Mouse (Mus musculus): ENCODE data around the gene Kat6b.

The Kat6b gene

GRCm38 (mm10) chr14:21561396-21562065 lies 80.3 kb downstream of the Kat6b start:
- DNase-seq: no peak

DNA sequence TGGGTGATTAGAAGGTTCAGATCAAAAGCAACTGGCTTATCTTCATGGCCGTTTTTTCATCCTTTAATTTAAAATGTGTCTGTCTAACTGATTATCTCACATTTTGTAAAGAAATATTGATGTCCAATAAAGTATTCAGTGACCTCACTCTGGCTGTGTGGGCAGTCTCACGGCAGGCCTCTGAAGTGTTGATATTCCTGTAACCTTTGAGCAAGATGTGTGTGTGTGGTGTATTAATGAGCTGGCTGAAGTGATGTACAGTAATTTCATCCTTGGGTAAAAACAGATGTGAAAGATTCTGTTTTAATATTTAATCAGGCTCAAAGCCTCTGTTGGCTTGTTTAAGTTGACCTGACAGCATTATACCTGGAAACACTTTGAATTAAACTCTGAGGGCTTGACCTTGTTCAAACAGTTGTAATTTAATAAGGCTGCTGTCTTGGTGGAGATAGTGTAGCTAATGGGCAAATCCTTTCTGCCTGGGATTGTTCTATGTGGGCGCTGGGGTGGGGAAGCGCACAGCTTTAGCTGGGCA lies 82.4 kb downstream of the Kat6b start:
- DNase-seq: no peak

DNA sequence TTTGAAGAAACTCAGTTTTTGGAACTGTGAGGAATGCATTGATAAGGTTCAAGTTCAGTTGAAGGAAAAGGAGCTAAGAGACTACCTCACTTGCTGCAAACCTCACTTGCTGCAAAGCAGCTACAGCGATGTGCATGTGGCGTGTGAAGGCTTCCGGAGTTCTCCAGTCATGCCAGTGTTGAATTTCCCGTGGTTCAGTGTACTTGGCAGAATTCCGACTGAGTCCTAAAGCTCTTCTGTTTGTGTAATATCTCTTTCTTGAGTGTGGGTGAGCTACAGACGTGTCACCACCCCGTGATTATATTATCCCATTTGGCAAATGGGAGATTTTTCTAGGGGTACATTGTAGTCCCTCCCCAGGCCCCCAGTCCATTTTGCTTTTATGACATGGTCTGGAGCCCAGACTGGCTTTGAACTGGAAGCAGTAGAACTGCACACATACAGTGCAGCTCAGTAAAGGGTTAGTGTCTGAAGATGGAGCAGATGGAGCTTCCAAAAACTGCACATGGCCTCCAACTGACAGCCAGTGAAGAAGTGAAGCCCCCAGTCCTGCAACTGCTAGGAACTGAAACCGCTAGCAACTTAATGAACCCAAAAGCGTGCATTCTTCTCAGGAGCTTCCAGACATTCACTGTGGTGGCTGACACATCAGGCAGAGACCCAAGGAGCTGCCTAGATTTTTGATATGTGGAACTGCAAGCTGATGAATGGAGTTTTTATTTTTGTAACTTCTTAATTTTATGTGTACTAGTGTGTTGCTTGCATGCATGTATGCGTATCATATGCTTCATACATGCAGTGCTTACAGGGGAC lies 84.5 kb downstream of the Kat6b start:
- no peak for DNase-seq

DNA sequence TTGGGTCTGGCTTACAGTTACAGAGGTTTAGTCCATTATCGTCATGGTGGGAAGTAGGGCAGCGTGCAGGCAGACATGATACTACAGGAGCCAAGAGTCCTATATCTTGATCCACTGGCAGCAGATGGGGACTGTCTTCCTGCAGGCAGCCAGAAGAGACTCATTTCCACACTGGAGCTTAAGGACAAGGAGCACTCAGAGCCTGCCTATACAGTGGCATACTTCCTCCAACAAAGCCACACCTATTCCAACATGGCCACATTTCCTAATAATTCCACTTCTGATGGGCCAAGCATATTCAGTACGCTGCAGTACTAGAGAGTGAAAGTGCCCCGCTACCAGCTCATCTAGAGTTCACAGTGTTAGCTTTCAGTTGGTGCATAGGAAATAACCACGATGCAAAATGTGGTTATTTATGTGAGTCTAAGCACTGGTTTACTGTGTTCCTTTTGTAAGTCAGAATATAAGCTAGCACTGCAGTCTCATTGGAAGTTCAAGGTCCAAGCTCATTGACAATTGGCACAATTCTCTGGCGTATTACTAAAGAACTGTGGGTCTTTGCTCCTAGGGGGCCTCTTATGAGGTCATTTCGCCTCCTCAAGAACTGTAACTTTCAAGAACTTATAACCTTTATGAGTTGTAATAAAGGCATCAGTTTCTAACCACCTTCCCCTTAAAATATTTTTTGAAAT lies 86.2 kb downstream of the Kat6b start:
- no peak for DNase-seq

- no peak for DNase-seq
Measured at GRCm38 (mm10) chr14:21568821-21569220, 87.6 kb downstream of the Kat6b start.

GRCm38 (mm10) chr14:21574686-21575309 lies 93.6 kb downstream of the Kat6b start:
- no peak for DNase-seq

DNA sequence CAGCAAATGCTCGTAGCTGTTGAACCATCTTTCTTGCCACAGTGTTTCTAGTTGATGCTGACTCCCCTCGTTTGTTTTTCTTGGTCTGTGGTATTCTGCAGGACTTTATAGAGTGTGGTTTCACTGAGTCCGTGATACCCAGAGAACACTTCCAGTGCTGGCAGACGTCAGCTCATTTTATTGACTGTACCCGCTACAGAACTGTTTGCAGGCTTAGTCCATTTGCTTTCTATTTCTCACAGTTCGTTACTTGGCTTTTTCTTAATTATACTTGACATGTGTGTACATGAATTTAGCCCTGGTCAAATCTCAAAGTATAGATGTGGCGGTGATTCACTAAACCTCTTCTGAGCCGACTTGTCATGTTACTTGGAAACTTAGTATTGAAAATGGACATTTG lies 95.6 kb downstream of the Kat6b start:
- DNase-seq: no peak

GRCm38 (mm10) chr14:21581198-21581597 lies 100.0 kb downstream of the Kat6b start:
- no peak for DNase-seq

DNA sequence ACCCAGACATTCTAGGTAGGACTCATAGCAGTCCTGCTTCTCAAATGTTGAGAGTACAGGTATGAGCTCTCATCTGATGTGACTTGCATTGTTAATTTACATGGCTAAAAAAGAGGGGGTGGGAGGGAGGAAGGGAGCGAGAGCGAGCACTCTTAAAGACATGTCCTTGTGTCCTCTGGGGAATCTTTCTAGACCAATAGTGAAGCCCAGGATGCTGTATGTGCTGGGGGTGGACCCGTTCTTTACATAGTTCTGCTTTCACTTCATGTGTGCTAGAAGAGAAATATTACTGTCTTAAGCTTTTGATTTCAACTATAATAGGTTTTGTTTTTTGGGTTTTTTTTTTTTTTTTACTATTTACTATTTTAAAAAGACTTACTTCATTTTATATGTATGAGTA lies 101.1 kb downstream of the Kat6b start:
- no peak for DNase-seq

GRCm38 (mm10) chr14:21583051-21583450 lies 101.8 kb downstream of the Kat6b start:
- DNase-seq: no peak

DNA sequence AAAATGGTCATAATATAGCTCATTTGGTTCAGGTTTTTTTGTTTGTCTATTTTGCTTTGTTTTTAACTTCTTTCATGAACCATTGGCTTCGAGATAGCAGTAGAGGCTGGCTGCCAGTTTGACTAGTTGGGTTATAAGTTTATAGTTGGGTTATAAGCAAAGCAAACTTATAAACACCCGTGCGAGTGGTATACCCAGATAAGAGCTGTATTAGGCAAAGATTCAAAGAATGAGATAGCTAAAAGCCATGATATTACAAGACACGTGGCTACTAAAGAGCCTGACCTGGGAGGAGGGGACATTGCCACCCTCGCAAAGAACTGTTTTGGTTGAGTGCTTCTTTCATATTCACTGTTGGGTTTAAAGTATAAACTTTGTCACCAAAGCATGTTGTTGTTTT lies 102.6 kb downstream of the Kat6b start:
- no peak for DNase-seq

- DNase-seq: peak; percentile 21
Measured at GRCm38 (mm10) chr14:21584468-21585135, 103.4 kb downstream of the Kat6b start.

DNA sequence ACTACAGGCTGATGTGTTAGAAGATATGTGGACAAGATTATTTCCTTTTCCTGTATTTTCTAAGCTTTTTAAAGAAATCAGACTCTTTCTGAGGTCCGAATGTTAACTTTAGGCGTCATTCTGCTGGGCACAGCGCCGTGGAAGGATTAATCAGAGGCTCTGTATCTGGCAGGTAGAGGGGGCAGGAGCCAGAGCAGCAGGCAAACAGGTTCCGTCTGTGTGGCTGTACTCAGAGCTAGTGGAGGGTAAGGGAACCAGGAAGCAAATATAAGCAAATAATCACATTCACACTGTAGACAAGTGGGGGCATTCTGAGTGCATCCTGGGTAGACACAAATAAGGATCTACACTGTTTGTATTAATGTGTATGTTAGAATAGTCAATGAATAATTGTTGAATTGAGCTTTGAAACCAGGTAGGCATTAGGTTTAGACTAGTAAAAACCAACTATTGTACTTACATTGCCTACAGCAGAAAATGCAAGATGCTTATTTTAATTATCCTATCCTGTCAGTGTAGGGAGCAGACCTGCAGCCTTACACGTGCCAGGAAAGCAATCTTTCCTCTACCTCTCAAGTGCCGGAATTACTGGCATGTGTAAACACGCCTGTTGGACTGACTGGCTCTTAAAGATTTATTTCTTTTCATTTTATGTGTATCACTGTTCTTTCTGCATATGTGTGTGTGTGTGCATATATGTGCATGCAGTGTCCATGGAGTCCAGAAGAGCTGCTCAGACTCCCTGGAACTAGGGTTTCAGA lies 104.4 kb downstream of the Kat6b start:
- no peak for DNase-seq

DNA sequence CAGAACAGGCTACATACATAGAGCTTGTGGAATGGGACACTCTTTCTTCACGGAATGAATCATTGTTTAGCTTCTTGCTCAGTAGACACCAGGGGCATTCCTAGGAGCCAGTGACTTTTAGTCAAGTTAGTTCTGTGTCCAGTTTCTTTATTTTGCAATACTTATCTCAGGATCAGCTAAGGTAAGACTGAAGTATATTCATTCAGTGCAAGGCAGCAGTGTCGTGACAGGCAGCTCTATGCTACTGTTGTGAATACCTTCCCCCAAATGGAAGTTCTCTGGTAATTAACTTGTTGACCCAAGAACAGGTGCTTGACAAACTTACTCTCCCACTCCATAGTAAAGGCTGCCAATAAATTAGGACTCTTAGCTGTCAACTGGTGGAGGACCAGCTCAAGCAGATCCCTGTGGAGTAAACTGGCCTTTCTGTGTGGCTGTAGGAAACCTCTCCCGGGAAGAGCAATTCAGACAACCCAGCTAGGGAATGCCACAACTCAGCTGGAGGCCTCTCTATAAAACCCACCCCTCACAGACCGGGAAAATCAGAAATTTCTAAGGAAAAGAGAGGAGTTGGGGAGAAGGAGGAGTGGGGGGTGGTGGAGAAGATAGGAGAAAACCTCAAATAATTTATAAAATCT lies 105.4 kb downstream of the Kat6b start:
- DNase-seq: no peak

GRCm38 (mm10) chr14:21587931-21588330 lies 106.7 kb downstream of the Kat6b start:
- DNase-seq: no peak

DNA sequence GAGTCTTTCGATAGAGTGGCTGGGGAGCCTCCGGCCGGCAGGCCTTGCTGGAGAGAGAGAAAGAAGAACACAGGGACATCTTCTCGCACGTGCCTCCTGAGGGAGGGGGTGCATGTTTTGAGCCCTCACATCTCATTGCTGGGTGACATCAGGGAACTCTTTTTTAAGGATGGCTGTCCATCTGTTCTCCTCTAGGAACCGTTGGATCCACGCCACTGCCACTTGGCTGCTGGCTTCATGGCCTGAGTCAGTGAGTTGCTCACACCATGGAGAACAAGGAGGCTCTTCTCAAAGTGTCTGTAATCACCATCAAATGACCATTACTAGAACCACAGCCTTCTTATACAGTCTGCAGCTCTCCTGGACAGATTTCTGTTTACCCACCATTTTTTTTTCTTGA lies 108.4 kb downstream of the Kat6b start:
- DNase-seq: no peak

- DNase-seq: no peak
Measured at GRCm38 (mm10) chr14:21590205-21590604, 109.0 kb downstream of the Kat6b start.

GRCm38 (mm10) chr14:21592152-21592551 lies 110.9 kb downstream of the Kat6b start:
- peak; percentile 18 for DNase-seq

DNA sequence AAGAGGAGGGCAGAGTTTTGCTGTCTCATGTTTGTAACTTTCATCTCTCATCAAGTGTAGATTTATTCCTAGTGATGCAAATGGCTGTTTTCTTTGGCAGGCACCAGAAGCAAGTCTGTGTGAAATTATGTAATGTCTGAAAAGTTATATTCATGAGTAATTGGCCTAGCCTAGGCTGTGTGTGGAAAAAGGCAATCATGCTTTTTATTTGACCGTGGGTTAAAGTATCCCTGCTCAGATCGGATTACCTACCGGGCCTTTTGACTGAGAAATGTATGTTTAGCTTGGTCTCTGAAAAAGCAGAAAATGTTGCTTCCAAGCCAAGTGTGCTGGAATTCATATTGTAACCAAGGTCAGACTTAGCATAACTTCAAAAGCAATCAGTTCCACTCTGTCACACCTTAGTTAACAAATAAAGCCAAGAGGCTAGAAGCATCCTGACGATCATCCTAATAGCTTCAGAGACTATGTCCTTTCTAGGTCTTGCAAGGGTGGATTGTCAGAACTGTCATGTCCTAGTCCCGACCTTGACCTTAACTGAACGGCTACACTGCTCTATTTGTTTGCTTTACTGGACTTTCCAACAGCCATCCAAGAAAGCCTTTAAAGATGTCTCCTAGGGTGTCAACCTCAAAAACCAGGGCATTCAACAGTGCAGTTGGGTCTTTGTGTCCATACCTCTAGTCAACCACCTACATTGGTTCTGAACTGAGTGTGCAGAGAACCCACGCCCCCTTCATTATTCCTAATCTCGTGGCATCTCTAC lies 111.9 kb downstream of the Kat6b start:
- no peak for DNase-seq

DNA sequence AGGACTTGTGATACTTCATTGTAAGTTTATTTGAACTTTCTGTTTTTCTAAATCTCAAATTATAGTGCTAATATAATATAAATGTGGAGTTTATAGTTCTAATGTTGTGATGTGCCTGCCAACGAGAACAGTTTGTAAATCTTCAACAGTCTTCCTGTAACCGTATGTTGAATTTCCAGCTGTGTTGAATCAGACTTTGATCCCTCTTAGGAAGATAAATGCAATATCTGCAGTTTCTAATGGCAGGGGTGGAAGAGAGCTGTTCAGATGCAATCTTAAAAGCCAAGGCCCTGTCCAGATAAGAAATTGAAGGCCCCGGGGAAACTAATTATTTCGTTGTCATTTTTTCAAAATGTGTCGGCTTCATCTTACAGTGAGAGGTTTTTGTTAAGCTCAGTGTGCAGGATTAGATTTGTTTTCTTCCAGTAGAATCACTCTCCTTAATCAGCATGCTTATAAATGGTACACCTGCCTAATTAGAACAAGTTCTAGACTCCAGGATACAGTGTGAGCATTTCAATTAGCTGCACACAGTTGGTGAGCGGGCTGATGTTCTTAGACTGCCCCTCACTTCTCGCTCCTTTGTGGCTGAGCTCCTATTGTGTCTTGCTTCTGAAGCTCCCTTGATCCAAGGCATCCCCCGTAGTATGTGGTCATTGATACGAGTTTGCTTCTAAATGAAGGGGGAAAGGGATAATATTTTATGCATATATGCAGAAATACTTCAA lies 118.4 kb downstream of the Kat6b start:
- DNase-seq: no peak
